Mouse (Mus musculus): ENCODE measurements at regions not wholly inside any gene's neighbourhood (a gene's known extent, or its start where the extent isn't known, plus 50 kb on each side); places are given as distances from the start of the nearest gene placed in this dataset.

DNA sequence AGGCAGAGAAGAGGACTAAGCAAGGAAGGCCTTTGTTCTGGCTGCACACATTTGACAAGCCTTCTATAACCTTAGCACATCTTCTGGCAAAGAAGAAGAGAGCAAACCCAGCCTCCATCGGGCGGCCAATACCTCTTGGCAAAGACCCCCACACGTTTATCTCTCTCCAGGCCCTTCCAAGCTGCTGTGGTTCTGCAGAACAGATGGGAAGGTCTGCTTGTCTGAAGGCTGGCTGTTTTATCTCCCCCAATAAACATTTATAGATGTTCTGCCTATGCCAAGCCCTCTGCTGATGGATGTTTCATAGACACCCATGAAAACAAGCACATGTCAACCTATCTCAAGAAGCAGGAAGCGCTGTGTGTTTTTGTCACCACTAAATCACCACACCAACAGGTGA, 339.4 kb upstream of the Rarb start:
- no peaks in the 10 kb centered on the region for H3K36me3 ChIP-seq (replicated peaks; ENCODE audit: control insufficient read depth, insufficient read depth, low read depth, low read length)
- H3K9ac ChIP-seq (replicated peaks; ENCODE audit: low read length): no peak overlapping the region
- no peaks in the 10 kb centered on the region for H3K4me1 ChIP-seq (ENCODE audit: control insufficient read depth, insufficient read depth, low read length)
- H3K9me3 ChIP-seq (replicated peaks; ENCODE audit: control insufficient read depth, low read length): no peaks in the 10 kb centered on the region
- no peak overlapping the region for H3K27ac ChIP-seq (replicated peaks; ENCODE audit: low read depth, low read length)
- DNase-seq (ENCODE audit: low spot score) (no peak), ATAC-seq (replicated peaks; ENCODE audit: insufficient number of reproducible peaks, low FRiP score, low TSS enrichment, low read depth) (no peak)
- no peak overlapping the region for H3K4me3 ChIP-seq (ENCODE audit: low read depth, low read length)
- no peak overlapping the region for H3K4me2 ChIP-seq (ENCODE audit: low read depth, low read length)
- 92% methylated on average over 4 of the region's 4 CpGs for WGBS
- no peaks in the 10 kb centered on the region for H3K27me3 ChIP-seq (ENCODE audit: control insufficient read depth, insufficient read depth, low read length)

DNA sequence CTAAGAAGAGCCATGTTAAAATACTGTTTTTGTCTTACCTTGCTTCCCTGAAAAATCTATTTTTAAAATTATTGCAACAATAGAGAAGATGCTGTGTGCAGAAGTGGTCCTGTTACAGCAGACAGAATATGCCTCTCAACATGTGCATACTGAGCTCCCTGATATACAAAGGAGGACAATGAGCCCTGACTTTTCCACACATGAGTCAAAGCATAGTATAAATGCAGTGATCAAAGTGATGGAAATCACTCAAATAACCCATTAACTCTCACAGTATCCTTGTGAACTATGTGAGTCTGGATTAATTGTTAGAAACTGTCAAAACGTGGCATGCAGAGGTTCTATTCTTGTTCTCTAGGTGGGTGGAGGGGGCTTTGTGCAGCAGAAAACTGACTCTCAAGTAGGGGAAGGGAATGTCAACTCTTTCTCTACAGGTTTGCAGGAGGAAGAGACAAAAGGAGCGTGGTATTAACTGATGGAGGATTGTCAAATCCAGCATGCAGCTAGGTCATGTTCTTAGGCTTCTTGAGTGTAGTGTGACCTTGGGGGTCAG, 337.5 kb upstream of the Rarb start:
- ATAC-seq (replicated peaks; ENCODE audit: insufficient number of reproducible peaks, low FRiP score, low TSS enrichment, low read depth) (no peak), DNase-seq (ENCODE audit: low spot score) (no peak)
- WGBS: 65% methylated on average over 2 of the region's 2 CpGs
- H3K9me3 ChIP-seq (replicated peaks; ENCODE audit: control insufficient read depth, low read length): no peaks in the 10 kb centered on the region
- H3K9ac ChIP-seq (replicated peaks; ENCODE audit: low read length): no peak overlapping the region
- no peak overlapping the region for H3K4me3 ChIP-seq (ENCODE audit: low read depth, low read length)
- no peaks in the 10 kb centered on the region for H3K27me3 ChIP-seq (ENCODE audit: control insufficient read depth, insufficient read depth, low read length)
- no peaks in the 10 kb centered on the region for H3K4me1 ChIP-seq (ENCODE audit: control insufficient read depth, insufficient read depth, low read length)
- no peaks in the 10 kb centered on the region for H3K36me3 ChIP-seq (replicated peaks; ENCODE audit: control insufficient read depth, insufficient read depth, low read depth, low read length)
- no peak overlapping the region for H3K4me2 ChIP-seq (ENCODE audit: low read depth, low read length)
- H3K27ac ChIP-seq (replicated peaks; ENCODE audit: low read depth, low read length): no peak overlapping the region

DNA sequence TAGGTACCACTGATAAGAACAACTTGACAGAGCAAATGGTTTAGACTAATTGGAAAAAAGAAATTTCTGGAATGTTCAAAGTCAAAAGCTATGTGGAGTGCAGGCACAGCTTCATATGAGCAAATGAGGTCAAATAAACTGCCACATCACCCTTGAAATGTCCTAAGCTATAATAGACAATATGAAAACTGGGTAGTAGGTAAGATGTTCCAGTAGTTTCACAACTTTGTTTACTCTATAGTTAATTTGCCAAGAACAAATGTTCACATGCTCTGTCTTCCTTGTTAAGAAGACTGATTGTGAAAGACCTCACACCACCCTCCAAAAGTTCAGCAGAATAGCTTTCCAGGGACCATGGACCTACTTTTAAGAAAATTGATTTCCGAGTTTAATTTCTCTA, 301.7 kb upstream of the Rarb start:
- ATAC-seq (replicated peaks; ENCODE audit: insufficient number of reproducible peaks, low FRiP score, low TSS enrichment, low read depth): no peak
- no peaks in the 10 kb centered on the region for H3K27me3 ChIP-seq (ENCODE audit: control insufficient read depth, insufficient read depth, low read length)
- WGBS: 91% methylated on average over 1 of the region's 1 CpGs

DNA sequence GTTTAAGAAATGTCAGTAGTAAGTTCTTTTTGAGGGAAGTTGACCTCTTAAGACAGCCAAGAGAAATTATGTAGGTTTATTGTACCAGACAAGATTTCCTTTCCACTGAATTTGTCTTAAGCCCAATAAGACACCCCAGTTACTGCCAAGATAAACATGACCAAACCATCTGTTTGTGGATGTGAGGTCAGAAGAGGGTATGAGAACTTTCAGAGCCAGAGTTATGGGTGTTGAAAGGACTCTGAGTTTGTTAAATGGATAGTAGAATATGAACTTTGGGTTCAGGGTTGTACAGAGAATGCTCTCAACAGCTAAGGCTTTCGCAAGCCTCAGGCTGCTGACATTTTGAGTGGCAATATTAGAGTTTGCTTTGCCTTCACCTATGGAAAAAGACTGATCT, 287.7 kb upstream of the Rarb start:
- no peak for ATAC-seq (replicated peaks; ENCODE audit: insufficient number of reproducible peaks, low FRiP score, low TSS enrichment, low read depth)
- H3K4me3 ChIP-seq (ENCODE audit: low read depth, low read length): no peak overlapping the region
- no peaks in the 10 kb centered on the region for H3K27me3 ChIP-seq (ENCODE audit: control insufficient read depth, insufficient read depth, low read length)
- WGBS: 86% methylated on average over 1 of the region's 1 CpGs
- DNase-seq (ENCODE audit: low spot score): no peak
- no peaks in the 10 kb centered on the region for H3K4me1 ChIP-seq (ENCODE audit: control insufficient read depth, insufficient read depth, low read length)
- no peaks in the 10 kb centered on the region for H3K36me3 ChIP-seq (replicated peaks; ENCODE audit: control insufficient read depth, insufficient read depth, low read depth, low read length)
- no peak overlapping the region for H3K4me2 ChIP-seq (ENCODE audit: low read depth, low read length)
- no peaks in the 10 kb centered on the region for H3K9me3 ChIP-seq (replicated peaks; ENCODE audit: control insufficient read depth, low read length)
- H3K9ac ChIP-seq (replicated peaks; ENCODE audit: low read length): no peak overlapping the region
- H3K27ac ChIP-seq (replicated peaks; ENCODE audit: low read depth, low read length): no peak overlapping the region

More for the DNA sequence above, 301.7 kb upstream of the Rarb start:
- no peak for DNase-seq (ENCODE audit: low spot score)
- H3K27ac ChIP-seq (replicated peaks; ENCODE audit: low read depth, low read length): no peak overlapping the region
- H3K9ac ChIP-seq (replicated peaks; ENCODE audit: low read length): no peak overlapping the region
- H3K36me3 ChIP-seq (replicated peaks; ENCODE audit: control insufficient read depth, insufficient read depth, low read depth, low read length): no peaks in the 10 kb centered on the region
- H3K4me2 ChIP-seq (ENCODE audit: low read depth, low read length): no peak overlapping the region
- no peak overlapping the region for H3K4me3 ChIP-seq (ENCODE audit: low read depth, low read length)
- no peaks in the 10 kb centered on the region for H3K4me1 ChIP-seq (ENCODE audit: control insufficient read depth, insufficient read depth, low read length)
- no peaks in the 10 kb centered on the region for H3K9me3 ChIP-seq (replicated peaks; ENCODE audit: control insufficient read depth, low read length)

DNA sequence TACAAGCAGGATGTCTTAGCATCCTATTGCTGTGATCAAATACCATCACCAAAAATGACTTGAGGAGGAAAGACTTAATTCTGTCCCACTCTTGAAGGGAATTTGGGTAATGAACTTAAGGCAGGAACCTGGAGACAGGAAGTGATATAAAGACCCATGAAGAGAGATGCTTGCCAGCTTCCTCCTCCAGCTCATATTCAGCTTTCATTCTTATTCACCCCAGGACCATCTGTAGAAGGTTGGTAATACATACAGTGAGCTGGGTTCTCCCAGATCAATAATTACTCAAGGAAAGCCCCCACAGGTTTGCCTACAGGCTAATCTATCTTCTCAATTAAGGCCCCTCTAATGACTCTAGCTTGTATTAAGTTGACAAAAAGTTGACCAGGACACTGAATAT, 283.5 kb upstream of the Rarb start:
- H3K4me1 ChIP-seq (ENCODE audit: control insufficient read depth, insufficient read depth, low read length): no peaks in the 10 kb centered on the region
- no peaks in the 10 kb centered on the region for H3K27me3 ChIP-seq (ENCODE audit: control insufficient read depth, insufficient read depth, low read length)
- H3K36me3 ChIP-seq (replicated peaks; ENCODE audit: control insufficient read depth, insufficient read depth, low read depth, low read length): no peaks in the 10 kb centered on the region
- H3K27ac ChIP-seq (replicated peaks; ENCODE audit: low read depth, low read length): no peak overlapping the region
- no peak for DNase-seq (ENCODE audit: low spot score)
- H3K4me2 ChIP-seq (ENCODE audit: low read depth, low read length): no peak overlapping the region
- no peak for ATAC-seq (replicated peaks; ENCODE audit: insufficient number of reproducible peaks, low FRiP score, low TSS enrichment, low read depth)
- H3K9ac ChIP-seq (replicated peaks; ENCODE audit: low read length): no peak overlapping the region
- no peaks in the 10 kb centered on the region for H3K9me3 ChIP-seq (replicated peaks; ENCODE audit: control insufficient read depth, low read length)
- H3K4me3 ChIP-seq (ENCODE audit: low read depth, low read length): no peak overlapping the region

DNA sequence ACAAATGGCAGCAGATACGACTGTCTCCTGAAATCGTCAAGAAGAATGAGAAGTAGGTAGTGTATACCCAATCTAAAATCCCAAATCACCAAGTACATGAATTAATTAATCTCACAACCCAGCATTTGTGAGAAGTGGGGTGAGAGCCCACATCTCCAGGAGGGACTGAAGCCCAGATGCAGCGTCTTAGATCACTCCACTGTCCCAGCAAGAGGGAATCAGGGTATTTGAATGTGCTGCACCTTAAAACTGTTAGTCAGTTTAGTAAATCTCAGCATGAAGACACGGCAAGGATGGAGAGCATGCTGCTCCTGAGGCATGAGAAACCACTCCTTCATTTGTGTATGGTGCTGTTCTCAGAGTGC, 271.6 kb upstream of the Rarb start:
- ATAC-seq (replicated peaks; ENCODE audit: insufficient number of reproducible peaks, low FRiP score, low TSS enrichment, low read depth): no peak
- no peaks in the 10 kb centered on the region for H3K27me3 ChIP-seq (ENCODE audit: control insufficient read depth, insufficient read depth, low read length)
- H3K4me1 ChIP-seq (ENCODE audit: control insufficient read depth, insufficient read depth, low read length): no peaks in the 10 kb centered on the region
- WGBS: 65% methylated on average over 4 of the region's 4 CpGs
- H3K4me2 ChIP-seq (ENCODE audit: low read depth, low read length): no peak overlapping the region
- no peak overlapping the region for H3K27ac ChIP-seq (replicated peaks; ENCODE audit: low read depth, low read length)
- DNase-seq (ENCODE audit: low spot score): no peak
- H3K9ac ChIP-seq (replicated peaks; ENCODE audit: low read length): no peak overlapping the region
- H3K9me3 ChIP-seq (replicated peaks; ENCODE audit: control insufficient read depth, low read length): no peaks in the 10 kb centered on the region
- H3K36me3 ChIP-seq (replicated peaks; ENCODE audit: control insufficient read depth, insufficient read depth, low read depth, low read length): no peaks in the 10 kb centered on the region
- no peak overlapping the region for H3K4me3 ChIP-seq (ENCODE audit: low read depth, low read length)

DNA sequence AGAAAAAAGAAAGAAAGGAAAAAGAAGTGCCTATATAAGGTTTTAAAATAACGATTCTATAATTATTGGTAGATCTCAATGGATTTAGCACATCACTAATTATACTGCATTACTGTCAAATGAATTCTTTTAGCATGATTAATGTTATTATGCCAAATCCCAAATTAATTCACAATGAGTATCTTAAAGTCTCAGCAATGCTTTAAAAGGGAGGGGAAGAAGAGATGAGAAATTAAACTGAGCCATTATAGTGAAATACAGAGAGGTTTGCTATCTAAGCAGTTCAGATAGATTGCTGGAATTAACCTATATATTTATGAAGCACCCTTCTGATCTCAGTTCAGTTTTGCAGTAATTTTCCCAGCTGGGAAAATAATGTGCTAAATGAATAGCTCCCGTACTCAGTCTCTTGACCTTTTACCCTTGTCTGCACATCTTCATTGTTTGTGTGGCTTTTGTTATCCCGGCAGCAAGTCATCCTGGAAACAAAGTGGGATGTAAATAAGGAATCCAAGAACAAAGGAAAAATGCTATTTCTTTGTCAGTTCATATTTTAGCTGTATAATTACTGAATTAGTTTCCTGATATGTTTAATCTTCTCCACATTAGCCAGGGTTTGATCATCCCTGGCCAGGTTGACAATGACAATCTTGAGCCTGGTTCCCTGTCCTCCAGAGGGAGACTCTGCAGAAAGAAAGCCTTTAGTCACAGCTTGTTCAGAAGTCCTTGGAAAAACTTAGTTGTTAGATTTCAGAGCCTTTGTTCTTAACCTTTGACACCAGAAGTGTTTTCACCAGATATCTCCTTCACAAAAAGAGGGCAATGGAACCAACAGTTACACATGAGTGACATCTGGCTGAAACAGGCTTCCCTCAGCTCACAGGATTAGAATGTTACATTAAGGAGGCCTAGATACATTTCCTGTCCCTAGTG, 270.9 kb upstream of the Rarb start:
- Histone ChIP-seq H3K9me3 (replicated peaks; ENCODE audit: control insufficient read depth, low read length) (no peaks in the 10 kb centered on the region), H3K4me1 (ENCODE audit: control insufficient read depth, insufficient read depth, low read length) (no peaks in the 10 kb centered on the region), H3K27me3 (ENCODE audit: control insufficient read depth, insufficient read depth, low read length) (no peaks in the 10 kb centered on the region), H3K4me3 (ENCODE audit: low read depth, low read length) (no peak overlapping the region), H3K4me2 (ENCODE audit: low read depth, low read length) (no peak overlapping the region), H3K27ac (replicated peaks; ENCODE audit: low read depth, low read length) (no peak overlapping the region), H3K36me3 (replicated peaks; ENCODE audit: control insufficient read depth, insufficient read depth, low read depth, low read length) (no peaks in the 10 kb centered on the region), H3K9ac (replicated peaks; ENCODE audit: low read length) (no peak overlapping the region)
- DNase-seq (ENCODE audit: low spot score): no peak
- WGBS: 46% methylated on average over 3 of the region's 3 CpGs
- ATAC-seq (replicated peaks; ENCODE audit: insufficient number of reproducible peaks, low FRiP score, low TSS enrichment, low read depth): no peak

DNA sequence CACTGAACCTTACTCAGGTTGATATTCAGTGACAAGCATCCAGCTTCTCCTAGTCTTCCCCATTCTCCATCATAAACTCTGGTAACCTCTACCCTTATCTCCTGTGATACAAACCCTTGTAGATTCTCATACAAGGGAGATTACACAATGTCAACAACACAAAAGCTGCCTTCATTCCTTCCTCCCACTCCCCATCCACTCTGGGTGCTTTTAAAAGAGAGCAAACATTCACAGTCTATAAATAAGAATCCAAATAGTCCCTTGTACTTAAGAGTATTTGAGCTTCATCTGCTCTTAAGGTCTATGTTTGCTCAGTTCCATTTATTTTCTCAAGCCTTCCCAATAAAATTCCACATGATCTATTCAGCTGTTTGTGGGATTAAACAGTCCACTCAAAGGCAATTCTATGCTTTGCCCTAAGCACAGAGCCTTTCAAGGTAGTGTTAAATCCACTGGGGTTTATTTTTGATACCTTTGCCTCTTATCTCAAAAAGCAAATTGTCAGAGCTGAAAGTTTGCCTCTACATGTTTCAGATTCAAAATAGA, 270.2 kb upstream of the Rarb start:
- Histone ChIP-seq H3K27me3 (ENCODE audit: control insufficient read depth, insufficient read depth, low read length) (no peaks in the 10 kb centered on the region), H3K4me3 (ENCODE audit: low read depth, low read length) (no peak overlapping the region), H3K27ac (replicated peaks; ENCODE audit: low read depth, low read length) (no peak overlapping the region), H3K9ac (replicated peaks; ENCODE audit: low read length) (no peak overlapping the region), H3K4me2 (ENCODE audit: low read depth, low read length) (no peak overlapping the region), H3K9me3 (replicated peaks; ENCODE audit: control insufficient read depth, low read length) (no peaks in the 10 kb centered on the region), H3K4me1 (ENCODE audit: control insufficient read depth, insufficient read depth, low read length) (no peaks in the 10 kb centered on the region), H3K36me3 (replicated peaks; ENCODE audit: control insufficient read depth, insufficient read depth, low read depth, low read length) (no peaks in the 10 kb centered on the region)
- ATAC-seq (replicated peaks; ENCODE audit: insufficient number of reproducible peaks, low FRiP score, low TSS enrichment, low read depth) (no peak), DNase-seq (ENCODE audit: low spot score) (no peak)

Data from embryonic facial prominence, embryonic 11.5 days (tissue).